Mouse (Mus musculus) megakaryocyte-erythroid progenitor cell, adult 5-6 weeks (primary cell): ENCODE measurements around the gene Gab3. TPM values are rescaled to one million over a fixed set of nuclear protein-coding genes. Genes with fewer than 3 reads are reported as not detected.
"Not testable (repeated sequence)": the region's sequence is repeated elsewhere in the genome, so short reads cannot be mapped to it uniquely, and the experiment has no call there.

ENCODE experiments used
- ATAC-seq: replicated peaks from 2 replicates; pipeline ENCODE4 v1.8.0; 2016; ENCODE audit warnings: mild to moderate bottlenecking, inconsistent platforms; ENCODE audit not compliant: severe bottlenecking, poor library complexity, low FRiP score, low TSS enrichment
- total RNA-seq, 2 experiments: library from RNA; stranded (forward) in 1 of 2; stranded (reverse) in 1 of 2; fragments of 200-1000, 215-1000 nt in 1 of 2; fragments of >200 nt in 1 of 2; fragmentation: Nextera tagmentation in 1 of 2; gene quantifications; 2 replicates each; pipeline ENCODE4 v1.2.3; 2014 to 2017

The Gab3 gene
- total RNA-seq, 2 experiments from 2014 or later: 2.6 to 3.1 TPM

GRCm38 (mm10) chrX:75044595-75044994, 40.7 kb downstream of the Gab3 start:
- ATAC-seq: no peak

GRCm38 (mm10) chrX:75036626-75037025, 48.6 kb downstream of the Gab3 start:
- no peak for ATAC-seq

GRCm38 (mm10) chrX:75035162-75035561, 50.1 kb downstream of the Gab3 start:
- no peak for ATAC-seq

GRCm38 (mm10) chrX:75034054-75034453, 51.2 kb downstream of the Gab3 start:
- ATAC-seq: not testable (repeated sequence)

GRCm38 (mm10) chrX:74983734-74984133, 101.5 kb downstream of the Gab3 start:
- no peak for ATAC-seq

- 0 out of 2 replicates have a peak, but pooled peaks have one; percentile 59 for ATAC-seq
These were observed 122.4 kb downstream of the Gab3 start for GRCm38 (mm10) chrX:74962899-74963298.

DNA sequence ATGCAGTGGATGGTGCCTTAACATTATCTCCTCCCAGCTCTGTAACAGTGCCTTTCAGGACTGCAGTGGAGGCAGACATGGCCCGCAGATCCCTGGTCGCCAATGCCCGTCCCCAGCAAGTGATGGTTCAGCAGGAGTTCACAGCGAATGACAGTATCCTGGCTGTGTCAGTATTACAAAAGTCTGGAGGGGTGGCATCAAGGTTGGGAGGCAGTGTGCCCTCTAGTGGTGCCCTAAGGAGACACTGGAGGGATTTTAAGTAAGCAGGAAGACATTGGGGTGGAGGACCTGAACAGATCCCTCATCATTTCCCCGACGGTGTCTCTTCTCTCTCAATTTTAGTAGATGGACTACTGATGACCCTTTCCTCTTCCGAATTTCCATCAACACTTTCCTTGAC, 126.1 kb downstream of the Gab3 start:
- not testable (repeated sequence) for ATAC-seq

Other genes with a start within 250 kb of the Gab3 start
- not detected in 2 replicates for gene Gm5936, start 248.3 kb downstream of the Gab3 start, total RNA-seq (2014; fragmentation: Nextera tagmentation)
- not detected in 2 replicates for gene Gm5936, start 248.3 kb downstream of the Gab3 start, total RNA-seq (2017)
- 191 and 232 TPM in 2 replicates for gene Dkc1, start 10.4 kb upstream of the Gab3 start, total RNA-seq (2014; fragmentation: Nextera tagmentation)
- gene Dkc1, start 10.4 kb upstream of the Gab3 start, total RNA-seq (2017): 488 and 519 TPM in 2 replicates
- 43.9 and 57.5 TPM in 2 replicates for gene Mpp1, start 45.6 kb upstream of the Gab3 start, total RNA-seq (2014; fragmentation: Nextera tagmentation)
- gene Mpp1, start 45.6 kb upstream of the Gab3 start, total RNA-seq (2017): 66.4 and 68.1 TPM in 2 replicates
- not detected in 2 replicates for gene Smim9, start 78.3 kb upstream of the Gab3 start, total RNA-seq (2014; fragmentation: Nextera tagmentation)
- not detected in 2 replicates for gene Smim9, start 78.3 kb upstream of the Gab3 start, total RNA-seq (2017)